Mouse (Mus musculus): ENCODE data around the gene Cerkl. TPM values are rescaled to one million over a fixed set of nuclear protein-coding genes. Genes with fewer than 3 reads are reported as not detected.

The Cerkl gene
- total and polyA plus RNA-seq, 3 experiments: 3.5 to 7.4 TPM; not detected in 1

GRCm38 (mm10) chr2:79398831-79399230 is 57.8 kb downstream of the Cerkl start:
- Histone ChIP-seq H3K27ac (ENCODE audit: control insufficient read depth, low read depth, low read length) (no peak overlapping the region), H3K9ac (ENCODE audit: control insufficient read depth, low read depth, low read length, poor library complexity, severe bottlenecking) (no peak overlapping the region), H3K9me3 (replicated peaks; ENCODE audit: insufficient read depth, low read length) (no peaks in the 10 kb centered on the region), H3K4me3 (ENCODE audit: control insufficient read depth in 1 of 2, insufficient read depth in 1 of 2, low read depth in 2 of 2, low read length in 2 of 2) (no peak overlapping the region), H3K4me1 (ENCODE audit: control insufficient read depth in 1 of 2, insufficient read depth in 2 of 2, low read length in 2 of 2) (no peaks in the 10 kb centered on the region), H3K36me3 (ENCODE audit: control insufficient read depth in 1 of 2, insufficient read depth in 2 of 2, low read length in 2 of 2) (no peaks in the 10 kb centered on the region), H3K79me2 (ENCODE audit: control insufficient read depth, insufficient read depth, low read length, poor library complexity) (no peaks in the 10 kb centered on the region), H3K27me3 (ENCODE audit: control insufficient read depth in 1 of 2, insufficient read depth in 2 of 2, low read length in 2 of 2) (peaks cover 1 to 3% of the 10 kb centered on the region in 2 experiments; a peak in 3 of 4 replicates)
- no peak for DNase-seq (ENCODE audit: low read depth, low spot score)
- no peak for TF ChIP-seq CHD1 (IDR thresholded peaks at IDR 0.05; ENCODE audit: low read depth, low read length)
- no peak for TF ChIP-seq CHD2 (IDR thresholded peaks at IDR 0.05; ENCODE audit: low read length)
- no peak for TF ChIP-seq MXI1 (IDR thresholded peaks at IDR 0.05; ENCODE audit: low read depth, low read length)
- TF ChIP-seq EP300 (IDR thresholded peaks at IDR 0.05; ENCODE audit: low read depth in 1 of 2, low read length in 2 of 2): no peak
- no peak for TF ChIP-seq SMC3 (IDR thresholded peaks at IDR 0.05; ENCODE audit: low read depth, low read length)
- no peak for TF ChIP-seq TBP (IDR thresholded peaks at IDR 0.05; ENCODE audit: low read depth, low read length)
- no peak for TF ChIP-seq GABPA (IDR thresholded peaks at IDR 0.05; ENCODE audit: low read depth, low read length)
- TF ChIP-seq ETS1 (IDR thresholded peaks at IDR 0.05; ENCODE audit: low read depth, low read length): no peak
- no peak for TF ChIP-seq POLR2AphosphoS5 (IDR thresholded peaks at IDR 0.05; ENCODE audit: borderline replicate concordance, low read depth, low read length)

- Histone ChIP-seq H3K4me1 (ENCODE audit: control insufficient read depth in 1 of 2, insufficient read depth in 2 of 2, low read length in 2 of 2) (no peaks in the 10 kb centered on the region), H3K9me3 (replicated peaks; ENCODE audit: insufficient read depth, low read length) (no peaks in the 10 kb centered on the region), H3K27ac (ENCODE audit: control insufficient read depth, low read depth, low read length) (no peak overlapping the region), H3K4me3 (ENCODE audit: control insufficient read depth in 1 of 2, insufficient read depth in 1 of 2, low read depth in 2 of 2, low read length in 2 of 2) (no peak overlapping the region), H3K79me2 (ENCODE audit: control insufficient read depth, insufficient read depth, low read length, poor library complexity) (no peaks in the 10 kb centered on the region), H3K27me3 (ENCODE audit: control insufficient read depth in 1 of 2, insufficient read depth in 2 of 2, low read length in 2 of 2) (peaks cover 1 to 3% of the 10 kb centered on the region in 2 experiments; a peak in 3 of 4 replicates), H3K36me3 (ENCODE audit: control insufficient read depth in 1 of 2, insufficient read depth in 2 of 2, low read length in 2 of 2) (no peaks in the 10 kb centered on the region), H3K9ac (ENCODE audit: control insufficient read depth, low read depth, low read length, poor library complexity, severe bottlenecking) (no peak overlapping the region)
- no peak for TF ChIP-seq ZNF384 (IDR thresholded peaks at IDR 0.05; ENCODE audit: low read depth, low read length)
- TF ChIP-seq MAZ (IDR thresholded peaks at IDR 0.05; ENCODE audit: low read depth, low read length): no peak
- TF ChIP-seq NELFE (IDR thresholded peaks at IDR 0.05; ENCODE audit: low read depth, low read length): no peak
- no peak for TF ChIP-seq ELF1 (IDR thresholded peaks at IDR 0.05; ENCODE audit: low read depth, low read length)
- TF ChIP-seq RCOR1 (IDR thresholded peaks at IDR 0.05; ENCODE audit: low read depth, low read length): no peak
- no peak for TF ChIP-seq TBP (IDR thresholded peaks at IDR 0.05; ENCODE audit: low read depth, low read length)
- no peak for TF ChIP-seq KAT2A (conservative IDR thresholded peaks at IDR 0.05; ENCODE audit: low read depth, low read length)
- TF ChIP-seq BHLHE40 (IDR thresholded peaks at IDR 0.05; ENCODE audit: borderline replicate concordance, low read depth, low read length): no peak
- TF ChIP-seq JUND (IDR thresholded peaks at IDR 0.05; ENCODE audit: low read depth, low read length): no peak
- no peak for TF ChIP-seq USF2 (IDR thresholded peaks at IDR 0.05; ENCODE audit: borderline replicate concordance in 1 of 2, insufficient read depth in 1 of 2, low read depth in 1 of 2, low read length in 2 of 2)
- TF ChIP-seq SMC3 (IDR thresholded peaks at IDR 0.05; ENCODE audit: low read depth, low read length): no peak
- TF ChIP-seq MAX (IDR thresholded peaks at IDR 0.05; ENCODE audit: low read length): no peak
- no peak for TF ChIP-seq MEF2A (IDR thresholded peaks at IDR 0.05; ENCODE audit: extremely low read depth, insufficient replicate concordance, low read depth, low read length, poor library complexity, severe bottlenecking)
- TF ChIP-seq GABPA (IDR thresholded peaks at IDR 0.05; ENCODE audit: low read depth, low read length): no peak
- no peak for TF ChIP-seq NRF1 (IDR thresholded peaks at IDR 0.05; ENCODE audit: insufficient read depth, low read depth, low read length, poor library complexity, severe bottlenecking)
- no peak for TF ChIP-seq TCF12 (IDR thresholded peaks at IDR 0.05; ENCODE audit: low read depth, low read length)
- TF ChIP-seq MXI1 (IDR thresholded peaks at IDR 0.05; ENCODE audit: low read depth, low read length): no peak
- TF ChIP-seq HCFC1 (IDR thresholded peaks at IDR 0.05; ENCODE audit: low read depth, low read length): no peak
- no peak for TF ChIP-seq EP300 (IDR thresholded peaks at IDR 0.05; ENCODE audit: low read depth in 1 of 2, low read length in 2 of 2)
- DNase-seq (ENCODE audit: low read depth, low spot score): no peak
Measured at GRCm38 (mm10) chr2:79398343-79398742, 58.2 kb downstream of the Cerkl start.
